Mouse (Mus musculus): ENCODE results near the gene Pan2.
A peak's percentile ranks its signal among the peaks of the same experiment; 100 is the strongest.
"Not testable (repeated sequence)": the region's sequence is repeated elsewhere in the genome, so short reads cannot be mapped to it uniquely, and the experiment has no call there.

The Pan2 gene

GRCm38 (mm10) chr10:128303126-128304021 lies at the start of gene Pan2:
TSS of gene Pan2 (plus strand) at chr10:128303335.
- DNase-seq (ENCODE audit: low spot score): peak; percentile 99

- DNase-seq (ENCODE audit: low spot score): no peak
Measured at GRCm38 (mm10) chr10:128253677-128254255, 49.4 kb upstream of the Pan2 start, which contains the start of gene Apon. TSS of gene Apon (plus strand) at chr10:128254096.

GRCm38 (mm10) chr10:128255925-128256324 lies 47.2 kb upstream of the Pan2 start:
- DNase-seq (ENCODE audit: low spot score): no peak

- no peak for DNase-seq (ENCODE audit: low spot score)
Measured at GRCm38 (mm10) chr10:128256328-128256727, 46.8 kb upstream of the Pan2 start.

- DNase-seq (ENCODE audit: low spot score): no peak
Measured at GRCm38 (mm10) chr10:128258953-128259352, 44.2 kb upstream of the Pan2 start.

- DNase-seq (ENCODE audit: low spot score): no peak
Measured at GRCm38 (mm10) chr10:128259946-128260345, 43.2 kb upstream of the Pan2 start.

DNA sequence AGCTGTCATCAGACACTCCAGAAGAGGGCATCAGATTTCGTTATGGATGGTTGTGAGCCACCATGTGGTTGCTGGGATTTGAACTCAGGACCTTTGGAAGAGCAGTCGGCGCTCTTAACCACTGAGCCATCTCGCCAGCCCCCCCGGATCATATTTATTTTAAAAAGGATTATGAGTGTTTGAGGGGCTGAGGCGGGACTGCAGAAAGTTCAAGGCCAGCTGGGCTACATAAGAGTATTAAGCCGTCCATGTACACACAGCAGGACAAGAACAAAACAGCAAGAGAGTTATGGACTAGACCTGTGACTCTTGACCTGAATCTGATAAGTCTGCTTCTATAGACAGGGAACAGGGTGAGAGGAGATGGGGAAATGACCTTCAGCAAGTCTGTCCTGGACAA lies 42.8 kb upstream of the Pan2 start:
- DNase-seq (ENCODE audit: low spot score): not testable (repeated sequence)

GRCm38 (mm10) chr10:128262300-128262699 lies 40.8 kb upstream of the Pan2 start:
- no peak for DNase-seq (ENCODE audit: low spot score)

DNA sequence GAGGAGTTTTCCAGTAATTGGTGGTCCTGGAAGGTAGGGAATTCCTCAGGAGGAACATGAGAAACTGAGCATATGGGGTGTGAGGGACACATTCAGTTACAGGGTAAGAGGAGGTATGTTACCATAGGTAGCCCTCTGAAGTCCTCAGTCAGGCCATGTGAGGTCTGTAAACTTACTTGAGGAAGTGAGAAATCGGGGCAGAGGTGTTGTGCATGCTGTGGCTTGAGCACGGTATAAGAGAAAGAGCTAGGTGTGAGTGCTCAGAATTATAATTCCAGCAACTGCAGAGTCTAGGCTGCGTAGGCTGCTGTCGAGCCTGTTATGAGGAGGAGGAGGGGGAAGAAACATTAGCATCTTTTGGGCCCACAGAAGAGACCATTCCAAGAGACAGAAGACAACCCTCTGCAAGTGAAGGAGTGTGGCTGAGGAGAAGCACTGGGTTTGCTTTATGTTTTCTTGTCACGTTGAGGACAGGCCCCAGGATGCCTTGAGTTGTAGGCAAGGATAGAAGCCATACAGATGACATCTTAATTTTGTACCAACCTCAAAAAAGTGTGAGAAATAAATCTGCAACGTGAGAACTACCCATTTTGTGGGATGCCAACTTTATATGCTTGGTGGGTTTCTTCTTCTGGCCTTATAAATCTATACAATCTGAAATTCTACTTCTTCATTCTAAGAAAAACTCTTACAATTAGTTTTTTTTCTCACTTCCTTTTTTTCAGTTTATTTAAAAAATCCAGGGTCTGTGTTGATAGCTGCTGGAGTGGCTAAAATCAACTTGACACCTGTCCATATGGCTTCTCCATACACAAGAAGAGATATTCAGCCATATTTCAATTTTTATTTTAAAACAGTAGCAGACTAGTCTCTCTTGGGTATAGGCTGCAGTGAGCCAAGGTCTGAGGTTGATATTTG lies 39.5 kb upstream of the Pan2 start:
- DNase-seq (ENCODE audit: low spot score): no peak

- no peak for DNase-seq (ENCODE audit: low spot score)
Measured at GRCm38 (mm10) chr10:128268371-128268770, 34.8 kb upstream of the Pan2 start, which contains the start of gene Apof. TSS of gene Apof (plus strand) at chr10:128268671.

DNA sequence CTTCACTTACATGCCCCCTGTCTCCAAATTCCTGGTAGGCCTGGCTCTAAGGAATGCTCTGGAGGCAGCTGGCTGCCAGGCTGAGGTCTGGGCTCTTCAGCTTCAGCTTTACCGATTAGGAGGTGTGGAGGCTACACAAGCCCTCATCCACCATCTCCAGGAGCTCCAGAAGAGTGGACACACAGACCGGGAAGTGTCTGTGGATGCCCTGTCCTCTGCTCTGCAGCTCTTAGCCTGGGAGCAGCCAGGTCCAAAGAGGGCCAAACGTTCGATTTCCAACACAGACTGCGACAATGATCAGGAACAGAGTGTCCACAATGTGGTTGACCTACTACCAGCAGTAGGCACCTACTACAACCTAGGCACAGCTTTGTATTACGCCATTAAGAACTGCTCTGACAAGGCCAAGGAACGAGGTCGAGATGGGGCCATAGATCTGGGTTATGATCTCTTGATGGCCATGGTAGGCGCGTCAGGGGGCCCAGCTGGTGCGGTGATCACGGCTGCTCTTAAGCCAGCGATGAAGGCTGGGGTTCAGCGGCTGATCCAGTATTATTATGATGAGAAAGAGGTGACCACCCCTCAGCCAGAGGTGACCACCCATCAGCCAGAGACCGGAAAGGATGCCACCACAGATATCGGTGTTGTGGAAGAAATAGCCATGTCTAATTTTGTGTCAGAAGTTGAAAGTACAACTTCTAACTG lies 33.8 kb upstream of the Pan2 start:
- no peak for DNase-seq (ENCODE audit: low spot score)

GRCm38 (mm10) chr10:128270287-128270841 lies 32.8 kb upstream of the Pan2 start, which contains the start of gene Stat2:
TSS of gene Stat2 (plus strand) at chr10:128270559.
- DNase-seq (ENCODE audit: low spot score): peak; percentile 96

DNA sequence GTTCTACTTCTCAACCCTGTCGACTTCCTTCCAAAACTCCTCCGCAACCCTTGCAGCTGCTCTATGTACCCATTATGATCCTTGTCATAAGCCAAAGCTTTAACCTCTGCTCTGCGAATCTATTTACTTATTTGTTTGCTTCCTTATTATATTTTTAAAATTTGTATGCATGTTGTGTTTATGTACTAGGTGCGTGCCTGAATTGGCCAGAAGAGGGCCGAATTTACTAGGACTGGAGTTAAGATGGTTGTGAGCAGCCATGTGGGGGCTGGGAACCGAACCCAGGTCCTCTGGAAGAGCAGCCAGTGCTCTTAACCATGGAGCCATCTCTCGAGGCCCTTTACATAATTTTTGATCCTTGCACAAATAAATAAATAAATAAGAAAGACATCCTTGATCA lies 32.3 kb upstream of the Pan2 start:
- no peak for DNase-seq (ENCODE audit: low spot score)

DNA sequence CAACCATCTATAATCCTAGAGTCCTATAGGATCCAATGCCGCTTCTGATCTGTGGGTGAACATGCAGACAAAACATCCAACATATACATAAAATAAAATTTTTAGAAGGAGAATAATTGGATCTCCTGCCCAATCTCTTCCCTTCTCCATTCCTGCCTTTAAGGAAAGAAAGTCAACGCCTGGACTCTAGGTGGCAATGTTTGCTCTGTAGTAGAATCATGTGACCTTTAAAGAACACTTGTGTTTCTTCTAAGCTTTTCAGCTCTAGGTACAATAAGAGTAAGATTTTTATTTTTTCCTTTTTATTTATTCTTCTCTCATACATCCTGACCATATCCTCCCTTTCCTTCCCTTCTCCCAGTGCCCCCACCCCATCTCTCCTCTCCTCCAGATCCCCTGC lies 31.3 kb upstream of the Pan2 start:
- no peak for DNase-seq (ENCODE audit: low spot score)

DNA sequence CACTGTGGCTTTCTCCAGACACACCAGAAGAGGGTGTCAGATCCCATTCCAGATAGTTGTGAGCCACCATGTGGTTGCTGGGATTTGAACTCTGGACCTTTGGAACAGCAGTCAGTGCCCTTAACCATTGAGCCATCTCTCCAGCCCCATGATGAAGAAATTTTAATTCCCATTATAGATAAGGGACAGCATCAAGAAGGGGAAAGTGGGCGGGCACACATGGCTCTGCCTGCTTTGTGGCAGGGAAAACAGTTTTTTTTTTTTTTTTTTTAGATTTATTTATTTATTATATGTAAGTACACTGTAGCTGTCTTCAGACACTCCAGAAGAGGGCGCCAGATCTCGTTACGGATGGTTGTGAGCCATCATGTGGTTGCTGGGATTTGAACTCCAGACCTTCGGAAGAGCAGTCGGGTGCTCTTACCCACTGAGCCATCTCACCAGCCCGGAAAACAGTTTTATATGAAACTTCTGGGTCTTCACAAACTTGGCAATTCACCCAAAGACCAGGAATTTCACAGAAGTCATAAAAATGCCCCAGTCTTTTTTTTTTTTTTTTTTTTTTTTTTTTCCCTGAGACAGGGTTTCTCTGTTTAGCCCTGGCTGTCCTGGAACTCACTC lies 30.2 kb upstream of the Pan2 start:
- not testable (repeated sequence) for DNase-seq (ENCODE audit: low spot score)

- DNase-seq (ENCODE audit: low spot score): not testable (repeated sequence)
Measured at GRCm38 (mm10) chr10:128275374-128275773, 27.8 kb upstream of the Pan2 start.

GRCm38 (mm10) chr10:128278158-128278557 lies 25.0 kb upstream of the Pan2 start:
- DNase-seq (ENCODE audit: low spot score): no peak

DNA sequence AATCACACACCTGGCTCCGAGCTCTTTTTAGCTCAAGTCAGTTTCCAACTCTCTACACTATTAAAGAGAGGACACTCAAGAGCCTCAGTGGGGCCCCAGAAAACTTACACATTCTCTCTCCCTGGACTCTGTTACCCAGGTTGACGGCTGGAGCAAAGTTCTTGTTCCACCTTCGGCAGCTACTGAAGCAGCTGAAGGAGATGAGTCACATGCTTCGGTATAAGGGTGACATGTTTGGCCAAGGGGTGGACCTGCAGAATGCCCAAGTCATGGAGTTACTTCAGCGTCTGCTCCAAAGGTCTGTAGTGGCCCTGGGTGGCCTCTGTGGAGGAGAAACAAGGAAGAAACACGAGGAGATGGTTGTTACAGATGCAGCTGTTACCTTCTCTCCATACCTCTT lies 22.2 kb upstream of the Pan2 start:
- DNase-seq (ENCODE audit: low spot score): no peak

GRCm38 (mm10) chr10:128281682-128282081 lies 21.5 kb upstream of the Pan2 start:
- no peak for DNase-seq (ENCODE audit: low spot score)

GRCm38 (mm10) chr10:128282886-128283450 lies 20.2 kb upstream of the Pan2 start:
- no peak for DNase-seq (ENCODE audit: low spot score)

All from ovary, adult 18-20 months (tissue).